Mouse (Mus musculus) kidney, embryonic 15.5 days (tissue): Measurements from ENCODE around the gene Lgr6. TPM values are rescaled to one million over a fixed set of nuclear protein-coding genes. Genes with fewer than 3 reads are reported as not detected.

ENCODE experiments used
- ATAC-seq: fragments of 200-750 bp; cut with Nextera tagmentation; replicated peaks from 2 replicates; pipeline ENCODE4 v1.8.0; 2017; ENCODE audit warnings: moderate TSS enrichment; ENCODE audit not compliant: low FRiP score
- H3K27ac ChIP-seq: fragments of 300-500 bp; sonication (generic); 2 replicates; pipeline ENCODE4 v1.5.1; 2015; ENCODE audit warnings: mild to moderate bottlenecking, inconsistent platforms
- H3K27me3 ChIP-seq: fragments of 300-500 bp; sonication (generic); 2 replicates; pipeline ENCODE4 v1.6.1; 2015; ENCODE audit warnings: inconsistent platforms
- H3K36me3 ChIP-seq: fragments of 300-500 bp; sonication (generic); 2 replicates; pipeline ENCODE4 v1.6.1; 2015; ENCODE audit warnings: inconsistent platforms
- H3K4me1 ChIP-seq: fragments of 300-500 bp; sonication (generic); 2 replicates; pipeline ENCODE4 v1.6.1; 2015; ENCODE audit warnings: inconsistent platforms
- H3K4me2 ChIP-seq: fragments of 300-500 bp; sonication (generic); 2 replicates; pipeline ENCODE4 v1.6.1; 2015; ENCODE audit warnings: moderate library complexity, mild to moderate bottlenecking, inconsistent platforms
- H3K4me3 ChIP-seq: fragments of 300-500 bp; sonication (generic); replicated peaks from 2 replicates; pipeline ENCODE4 v1.5.1; 2015; ENCODE audit warnings: mild to moderate bottlenecking, inconsistent platforms
- H3K9ac ChIP-seq: fragments of 300-500 bp; sonication (generic); 2 replicates; pipeline ENCODE4 v1.6.1; 2015; ENCODE audit warnings: mild to moderate bottlenecking, inconsistent platforms
- H3K9me3 ChIP-seq: fragments of 300-500 bp; sonication (generic); replicated peaks from 2 replicates; pipeline ENCODE4 v1.6.1; 2016; ENCODE audit warnings: inconsistent platforms
- WGBS: fragments of 180-500 bp; shearing (Covaris S2); methylation state at CpG from one replicate; pipeline ENCODE4 v1.1.7; 2015; ENCODE audit warnings: mixed read lengths; 5-methylcytosine and 5-hydroxymethylcytosine counted together
- polyA plus RNA-seq: library from polyadenylated mRNA; unstranded; fragments of >200 nt; fragmentation: Nextera tagmentation; extraction: Ambion mirVana; gene quantifications from 2 replicates; pipeline ENCODE4 v1.2.1, GENCODE M21; 2015

Lgr6 gene
- polyA plus RNA-seq, 1 experiment from 2014 or later, result 1.1 TPM

GRCm38 (mm10) chr1:135136500-135136899 lies 31.4 kb upstream of the Lgr6 start:
- Histone ChIP-seq H3K4me3 (no peak overlapping the region), H3K9me3 (no peaks in the 10 kb centered on the region), H3K27ac (no peak overlapping the region), H3K4me2 (no peak overlapping the region), H3K9ac (no peak overlapping the region), H3K27me3 (no peaks in the 10 kb centered on the region), H3K36me3 (no peaks in the 10 kb centered on the region), H3K4me1 (peaks cover 15% of the 10 kb centered on the region)
- WGBS, result 12% methylated on average over 1 of the region's 1 CpGs
- no peak for ATAC-seq

DNA sequence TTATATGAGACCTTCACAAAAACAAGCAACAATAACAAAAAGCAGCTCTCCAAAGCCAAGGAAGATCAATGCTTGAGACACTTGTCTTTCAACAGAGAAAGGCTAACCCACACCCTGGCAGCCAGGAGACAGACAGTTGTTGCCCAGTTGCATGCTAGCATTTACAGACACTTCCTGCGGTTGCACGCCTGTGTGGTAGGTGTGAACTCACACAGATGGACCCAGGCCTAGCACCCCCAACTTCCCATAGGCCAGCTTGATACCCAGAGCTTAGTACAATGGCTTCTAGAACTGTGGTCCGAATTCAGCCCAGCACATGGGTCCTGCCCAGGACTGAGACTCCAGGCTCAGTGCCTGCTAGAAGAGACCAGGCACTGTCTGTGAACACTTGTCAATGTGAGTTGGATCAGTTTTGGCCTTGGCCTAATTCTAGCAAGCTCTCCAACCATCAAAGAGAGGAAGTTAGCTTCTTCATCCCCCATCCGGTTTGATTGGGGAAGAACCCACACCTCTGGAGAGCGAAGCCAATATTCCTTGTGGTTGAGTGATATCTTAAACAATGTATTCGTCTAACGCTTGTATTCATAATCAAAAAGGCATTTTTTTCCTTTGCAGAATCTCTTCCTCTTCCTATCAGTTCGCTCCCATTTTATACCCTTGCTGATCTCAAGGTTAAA lies 30.2 kb upstream of the Lgr6 start:
- no peak for ATAC-seq
- H3K27me3 ChIP-seq, result no peaks in the 10 kb centered on the region
- H3K9ac ChIP-seq, result no peak overlapping the region
- WGBS, result 93% methylated on average over 8 of the region's 8 CpGs
- no peak overlapping the region for H3K27ac ChIP-seq
- peaks cover 24% of the 10 kb centered on the region for H3K4me1 ChIP-seq
- no peaks in the 10 kb centered on the region for H3K36me3 ChIP-seq
- H3K4me3 ChIP-seq, result no peak overlapping the region
- H3K4me2 ChIP-seq, result no peak overlapping the region
- H3K9me3 ChIP-seq, result no peaks in the 10 kb centered on the region

DNA sequence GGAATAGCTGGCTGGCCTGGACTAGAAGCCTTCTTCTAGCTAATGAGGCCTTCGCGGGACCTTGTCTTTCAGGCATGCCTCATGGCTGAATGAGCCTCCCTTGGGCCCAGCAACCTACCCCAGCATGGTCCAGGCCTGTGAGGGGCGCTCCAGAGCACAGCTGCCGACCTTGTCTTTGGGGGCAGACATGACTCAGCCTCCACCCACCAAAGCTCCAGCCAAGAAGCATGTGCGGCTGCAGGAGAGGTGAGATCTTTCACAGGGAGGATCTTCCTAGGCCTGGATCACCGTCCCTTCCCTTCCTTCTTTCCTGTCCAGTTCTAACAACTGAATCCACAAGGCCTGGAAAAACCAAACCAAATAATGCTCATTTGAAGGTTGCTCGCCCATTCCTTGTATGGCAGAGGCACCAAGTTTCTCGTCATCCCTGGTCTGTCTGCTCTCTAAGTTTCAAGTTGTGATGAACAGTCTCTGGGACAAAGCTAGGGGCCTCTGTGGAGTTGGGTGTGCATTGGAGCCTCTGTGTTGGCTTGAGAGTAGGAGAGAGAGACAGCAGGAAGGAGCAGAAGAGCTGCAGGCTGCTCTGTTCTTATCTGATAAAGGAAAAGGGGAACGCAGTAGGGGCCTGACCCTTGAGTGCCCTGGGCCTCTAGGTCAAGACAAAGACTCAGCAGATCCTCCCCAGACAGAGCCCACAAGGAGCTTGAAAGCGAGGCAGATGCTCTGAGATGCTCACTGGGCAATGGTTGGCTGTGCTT lies 28.8 kb upstream of the Lgr6 start:
- H3K4me1 ChIP-seq, result peaks cover 33% of the 10 kb centered on the region
- no peak overlapping the region for H3K4me2 ChIP-seq
- H3K27me3 ChIP-seq, result peaks cover 8% of the 10 kb centered on the region; the same call in 1 of the 2 replicates
- ATAC-seq, result no peak
- 82% methylated on average over 10 of the region's 10 CpGs for WGBS
- H3K9me3 ChIP-seq, result no peaks in the 10 kb centered on the region
- H3K27ac ChIP-seq, result no peak overlapping the region
- H3K36me3 ChIP-seq, result no peaks in the 10 kb centered on the region
- H3K9ac ChIP-seq, result no peak overlapping the region
- no peak overlapping the region for H3K4me3 ChIP-seq

DNA sequence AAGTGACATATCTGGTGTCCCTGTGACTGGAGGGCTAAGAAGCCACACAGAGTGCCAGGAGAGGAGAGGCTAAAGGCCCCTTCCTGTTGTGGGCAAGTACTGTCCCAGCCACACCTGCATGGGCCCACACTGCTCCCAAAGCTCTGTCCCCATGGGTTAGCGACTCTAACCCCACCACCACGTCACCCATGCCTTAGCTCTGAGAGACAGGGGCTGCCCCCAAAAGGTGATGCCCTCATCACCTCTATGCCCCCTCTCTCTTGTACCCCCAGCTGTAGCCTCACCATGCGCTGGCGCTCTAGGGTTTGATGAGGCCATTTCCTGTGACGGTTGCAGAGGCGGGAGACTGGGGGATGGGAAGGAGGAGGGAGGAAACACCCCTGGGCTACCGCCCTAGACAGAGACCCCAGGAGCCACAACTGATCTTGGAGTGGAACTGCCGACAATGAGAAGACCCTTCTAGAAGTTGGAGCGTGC lies 27.9 kb upstream of the Lgr6 start:
- H3K4me3 ChIP-seq, result no peak overlapping the region
- no peak overlapping the region for H3K4me2 ChIP-seq
- peaks cover 8% of the 10 kb centered on the region; the same call in 1 of the 2 replicates for H3K27me3 ChIP-seq
- no peak overlapping the region for H3K27ac ChIP-seq
- no peak for ATAC-seq
- no peak overlapping the region for H3K9ac ChIP-seq
- no peaks in the 10 kb centered on the region for H3K9me3 ChIP-seq
- no peaks in the 10 kb centered on the region for H3K36me3 ChIP-seq
- peaks cover 40% of the 10 kb centered on the region for H3K4me1 ChIP-seq
- 81% methylated on average over 9 of the region's 9 CpGs for WGBS

GRCm38 (mm10) chr1:135132473-135132872 lies 27.4 kb upstream of the Lgr6 start, which contains the start of gene Ptpn7:
TSS of gene Ptpn7 (plus strand) at chr1:135132700.
- Histone ChIP-seq H3K27ac (peak within 1 kb of the TSS; percentile 71), H3K4me1 (peaks cover 45% of the 10 kb centered on the region), H3K4me3 (no peak within 1 kb of the TSS), H3K4me2 (no peak within 1 kb of the TSS), H3K9me3 (no peaks in the 10 kb centered on the region), H3K27me3 (peaks cover 8% of the 10 kb centered on the region; the same call in 1 of the 2 replicates), H3K9ac (no peak within 1 kb of the TSS), H3K36me3 (no peaks in the 10 kb centered on the region)
- 21% methylated on average over 10 of the region's 10 CpGs for WGBS
- peak; percentile 41; the same call in 1 of the 2 replicates for ATAC-seq

- Histone ChIP-seq H3K9me3 (no peaks in the 10 kb centered on the region), H3K4me2 (0 out of 2 replicates have a peak overlapping the region, but pooled peaks have one; percentile 14), H3K36me3 (no peaks in the 10 kb centered on the region), H3K9ac (no peak overlapping the region), H3K4me3 (no peak overlapping the region), H3K27me3 (peaks cover 8% of the 10 kb centered on the region; the same call in 1 of the 2 replicates), H3K27ac (peak overlapping the region; percentile 71), H3K4me1 (peaks cover 54% of the 10 kb centered on the region)
- 37% methylated on average over 8 of the region's 8 CpGs for WGBS
- ATAC-seq, result no peak
Measured at GRCm38 (mm10) chr1:135131560-135131959, 26.5 kb upstream of the Lgr6 start.

DNA sequence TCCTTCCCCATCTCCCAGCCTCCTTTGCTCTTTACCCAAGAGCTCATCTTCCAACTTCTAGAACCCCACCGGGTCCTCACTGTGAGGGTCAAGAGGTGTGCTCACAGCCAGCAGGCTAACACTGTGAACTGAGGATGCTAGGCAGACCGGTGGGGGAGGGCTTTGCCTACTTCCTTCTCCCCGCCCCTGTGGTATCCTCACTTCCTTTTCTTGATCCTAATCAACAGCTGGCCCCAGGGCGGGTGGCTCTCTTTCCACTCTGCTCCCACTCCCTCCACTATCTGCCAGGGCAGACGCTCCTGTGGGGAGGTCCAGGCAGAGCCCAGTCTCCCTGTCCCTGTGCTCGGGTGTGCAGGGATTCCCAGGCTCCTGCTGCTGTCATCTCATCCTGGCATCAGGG lies 26.0 kb upstream of the Lgr6 start:
- Histone ChIP-seq H3K4me1 (peaks cover 59% of the 10 kb centered on the region), H3K36me3 (no peaks in the 10 kb centered on the region), H3K27me3 (peaks cover 8% of the 10 kb centered on the region; the same call in 1 of the 2 replicates), H3K4me2 (0 out of 2 replicates have a peak overlapping the region, but pooled peaks have one; percentile 14), H3K9me3 (no peaks in the 10 kb centered on the region), H3K27ac (peak overlapping the region; percentile 71), H3K9ac (no peak overlapping the region), H3K4me3 (no peak overlapping the region)
- WGBS, result 26% methylated on average over 6 of the region's 6 CpGs
- no peak for ATAC-seq

GRCm38 (mm10) chr1:135130376-135131018 lies 25.4 kb upstream of the Lgr6 start:
- Histone ChIP-seq H3K36me3 (no peaks in the 10 kb centered on the region), H3K4me2 (no peak overlapping the region), H3K27me3 (peaks cover 8% of the 10 kb centered on the region; the same call in 1 of the 2 replicates), H3K27ac (0 out of 2 replicates have a peak overlapping the region, but pooled peaks have one; percentile 27), H3K9ac (no peak overlapping the region), H3K4me3 (no peak overlapping the region), H3K9me3 (no peaks in the 10 kb centered on the region), H3K4me1 (peaks cover 61% of the 10 kb centered on the region)
- no peak for ATAC-seq
- 76% methylated on average over 2 of the region's 2 CpGs for WGBS

GRCm38 (mm10) chr1:135129543-135130183 lies 24.6 kb upstream of the Lgr6 start:
- ATAC-seq, result no peak
- H3K4me3 ChIP-seq, result no peak overlapping the region
- no peak overlapping the region for H3K9ac ChIP-seq
- no peaks in the 10 kb centered on the region for H3K9me3 ChIP-seq
- no peaks in the 10 kb centered on the region for H3K36me3 ChIP-seq
- peak overlapping the region; percentile 29; the same call in 1 of the 2 replicates for H3K27ac ChIP-seq
- H3K4me2 ChIP-seq, result no peak overlapping the region
- peaks cover 61% of the 10 kb centered on the region for H3K4me1 ChIP-seq
- 75% methylated on average over 9 of the region's 9 CpGs for WGBS
- peaks cover 8% of the 10 kb centered on the region; the same call in 1 of the 2 replicates for H3K27me3 ChIP-seq

DNA sequence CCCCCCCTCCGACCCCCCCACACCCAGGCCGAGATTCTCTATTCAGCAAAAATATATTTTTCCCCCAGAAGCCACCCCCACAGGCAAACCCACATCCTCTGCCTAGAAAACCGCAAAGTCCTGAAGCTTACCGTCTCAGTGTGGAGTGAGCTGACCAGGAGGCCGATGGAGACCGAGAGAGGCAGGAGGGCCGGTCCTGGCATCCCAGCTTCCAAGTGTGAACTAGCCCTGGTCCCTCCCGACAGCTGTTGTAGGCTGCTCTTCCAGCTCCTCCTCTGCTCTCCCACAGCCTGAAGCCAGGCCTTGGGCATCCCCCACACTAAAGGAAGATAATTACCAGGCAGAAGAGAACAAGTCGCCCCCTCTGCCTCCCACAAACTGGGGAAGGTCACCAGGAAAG lies 23.9 kb upstream of the Lgr6 start:
- WGBS, result 27% methylated on average over 9 of the region's 9 CpGs

GRCm38 (mm10) chr1:135128011-135128441 lies 22.9 kb upstream of the Lgr6 start:
- H3K36me3 ChIP-seq, result no peaks in the 10 kb centered on the region
- peaks cover 65% of the 10 kb centered on the region for H3K4me1 ChIP-seq
- H3K4me2 ChIP-seq, result peak overlapping the region; percentile 16; the same call in 1 of the 2 replicates
- H3K27ac ChIP-seq, result 0 out of 2 replicates have a peak overlapping the region, but pooled peaks have one; percentile 24
- peaks cover 8% of the 10 kb centered on the region; the same call in 1 of the 2 replicates for H3K27me3 ChIP-seq
- no peak overlapping the region for H3K9ac ChIP-seq
- WGBS, result 46% methylated on average over 6 of the region's 6 CpGs
- no peak overlapping the region for H3K4me3 ChIP-seq
- no peaks in the 10 kb centered on the region for H3K9me3 ChIP-seq
- 0 out of 2 replicates have a peak, but pooled peaks have one; percentile 7 for ATAC-seq

More for the DNA sequence above, 23.9 kb upstream of the Lgr6 start:
- Histone ChIP-seq H3K36me3 (no peaks in the 10 kb centered on the region), H3K4me1 (peaks cover 61% of the 10 kb centered on the region), H3K9me3 (no peaks in the 10 kb centered on the region), H3K4me2 (0 out of 2 replicates have a peak overlapping the region, but pooled peaks have one; percentile 5), H3K27me3 (peaks cover 8% of the 10 kb centered on the region; the same call in 1 of the 2 replicates), H3K27ac (peak overlapping the region; percentile 29; the same call in 1 of the 2 replicates), H3K4me3 (no peak overlapping the region), H3K9ac (no peak overlapping the region; the same call in 1 of the 2 replicates)
- ATAC-seq, result no peak
